Mouse (Mus musculus): ENCODE measurements at regions not wholly inside any gene's neighbourhood (a gene's known extent, or its start where the extent isn't known, plus 50 kb on each side); places are given as distances from the start of the nearest gene placed in this dataset.

DNA sequence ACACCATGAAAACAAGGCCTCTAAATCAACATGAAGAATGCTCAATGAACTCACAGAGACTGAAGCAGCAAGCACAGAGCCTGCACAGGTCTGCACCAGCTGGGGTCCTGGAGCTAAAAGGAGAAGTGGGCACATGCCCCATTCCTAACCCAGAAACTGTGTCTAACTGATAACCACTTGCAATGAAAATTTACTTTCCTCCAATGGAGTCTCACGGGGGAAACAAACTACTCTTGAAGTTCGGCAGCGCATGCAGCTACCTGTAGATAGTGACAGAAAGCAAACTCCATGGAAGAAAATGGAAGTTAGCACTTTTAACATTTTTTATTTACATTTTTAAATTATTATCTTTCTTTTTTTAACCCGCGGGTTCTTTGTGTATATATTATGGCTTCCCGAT is 76.8 kb upstream of the Akap6 start:
- no peak for DNase-seq (ENCODE audit: low read depth, low spot score)

DNA sequence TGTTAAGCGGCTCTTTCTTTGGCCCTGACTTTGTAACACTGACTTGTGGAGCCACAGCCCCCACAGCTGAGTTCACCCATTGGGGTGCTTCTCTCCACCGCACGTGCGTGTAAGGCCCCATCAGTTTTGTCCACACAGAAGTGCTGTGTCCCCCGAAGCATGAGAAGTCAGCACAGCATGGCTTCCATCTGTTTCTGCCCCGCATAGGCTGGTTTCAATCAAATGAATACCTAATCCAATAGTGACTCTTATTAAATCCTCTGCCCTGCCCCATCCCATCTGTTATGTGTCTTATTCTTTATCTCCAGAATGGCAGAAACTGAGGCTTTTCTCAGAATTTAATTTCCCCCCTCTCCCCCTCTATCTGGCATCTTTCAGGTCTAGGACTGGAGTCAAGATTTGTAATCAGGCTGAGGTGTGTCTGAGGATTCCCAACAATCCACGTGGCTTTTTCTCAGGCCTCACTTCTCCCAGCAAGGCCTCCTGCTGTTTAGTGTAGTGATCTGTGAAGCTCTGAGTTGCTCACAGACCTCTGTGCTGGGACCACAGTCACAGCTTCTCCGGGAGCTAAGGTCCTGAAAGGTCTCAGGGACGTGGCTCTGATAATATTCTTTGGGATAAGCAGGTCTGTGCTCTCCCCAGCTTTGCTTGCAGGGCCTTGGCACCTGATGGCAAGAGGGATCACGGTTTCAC is 75.6 kb upstream of the Akap6 start:
- DNase-seq (ENCODE audit: low read depth, low spot score) = no peak

DNA sequence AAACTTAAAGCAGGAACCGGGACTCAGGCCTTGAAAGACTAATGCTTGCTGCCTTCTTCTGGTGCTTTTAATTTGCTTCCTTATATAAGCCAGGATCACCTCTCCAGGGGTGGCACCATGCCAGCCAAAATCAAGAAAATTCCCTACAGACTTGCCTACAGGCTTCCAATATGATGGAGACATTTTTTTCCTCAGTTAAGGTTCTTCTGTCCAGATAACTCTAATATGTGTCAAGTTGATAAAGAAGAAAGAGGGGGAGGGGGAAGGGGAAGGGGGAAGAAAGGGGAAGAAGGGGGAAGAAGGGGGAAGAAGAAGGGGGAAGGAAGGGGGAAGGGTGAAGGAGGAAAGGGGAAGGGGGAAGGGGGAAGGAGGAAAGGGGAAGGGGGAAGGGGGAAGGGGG is 74.3 kb upstream of the Akap6 start:
- no peak for DNase-seq (ENCODE audit: low read depth, low spot score)

DNA sequence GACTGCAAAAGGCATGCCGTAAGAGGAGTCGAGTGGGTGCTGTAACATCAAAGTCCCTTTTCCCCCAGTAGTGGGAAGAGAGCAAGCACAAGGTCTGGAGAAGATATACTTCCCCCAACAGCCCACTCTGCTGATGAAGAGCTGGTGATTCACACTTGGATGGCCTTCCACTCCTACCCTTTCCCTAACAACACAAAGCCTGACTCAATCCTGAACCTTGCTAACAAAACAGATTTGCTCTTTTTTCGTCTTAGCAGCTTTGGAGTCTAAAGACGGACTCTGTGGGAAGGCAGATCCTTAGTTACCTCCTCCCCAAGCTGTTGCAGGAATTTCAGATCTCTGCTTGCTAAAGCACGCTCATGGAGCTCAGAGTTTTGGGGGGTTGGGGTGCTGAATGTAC is 70.4 kb upstream of the Akap6 start:
- no peak for DNase-seq (ENCODE audit: low read depth, low spot score)

DNA sequence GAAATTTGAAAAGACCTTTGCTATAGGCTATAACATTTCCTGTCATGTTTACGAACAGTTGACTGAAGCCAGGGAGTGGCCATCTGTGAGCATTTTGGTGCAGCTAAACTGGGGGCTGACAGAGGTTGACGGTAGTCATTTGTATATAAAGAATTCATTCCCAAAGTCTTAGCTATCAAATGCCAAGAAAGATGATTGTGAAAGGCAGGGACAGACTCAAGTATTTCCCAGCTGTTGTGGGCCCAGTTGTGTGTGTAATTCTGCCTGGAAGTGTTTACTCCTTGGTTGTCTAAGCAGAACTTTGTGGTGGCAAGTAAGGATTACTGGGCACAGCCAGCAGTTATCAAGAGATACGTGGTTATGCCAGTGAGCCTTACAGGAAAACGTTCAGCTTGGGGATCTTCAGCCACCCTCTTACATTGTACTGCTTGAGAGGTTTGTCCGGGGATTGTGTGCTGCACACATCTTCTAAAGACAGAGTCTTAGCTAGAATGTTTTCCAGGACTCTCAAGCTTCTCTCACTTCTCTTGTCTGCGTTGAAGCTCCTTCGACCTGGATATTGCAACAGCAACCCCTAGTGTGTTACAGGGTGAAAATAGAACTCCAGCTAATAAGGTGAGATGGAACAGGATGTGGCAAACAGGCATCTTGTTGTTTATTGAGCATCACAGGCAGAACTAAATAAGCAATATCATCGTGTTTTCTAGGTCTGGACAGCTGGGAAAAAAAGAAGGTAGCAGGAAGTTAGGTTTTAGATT is 63.9 kb upstream of the Akap6 start:
- no peak for DNase-seq (ENCODE audit: low read depth, low spot score)

DNA sequence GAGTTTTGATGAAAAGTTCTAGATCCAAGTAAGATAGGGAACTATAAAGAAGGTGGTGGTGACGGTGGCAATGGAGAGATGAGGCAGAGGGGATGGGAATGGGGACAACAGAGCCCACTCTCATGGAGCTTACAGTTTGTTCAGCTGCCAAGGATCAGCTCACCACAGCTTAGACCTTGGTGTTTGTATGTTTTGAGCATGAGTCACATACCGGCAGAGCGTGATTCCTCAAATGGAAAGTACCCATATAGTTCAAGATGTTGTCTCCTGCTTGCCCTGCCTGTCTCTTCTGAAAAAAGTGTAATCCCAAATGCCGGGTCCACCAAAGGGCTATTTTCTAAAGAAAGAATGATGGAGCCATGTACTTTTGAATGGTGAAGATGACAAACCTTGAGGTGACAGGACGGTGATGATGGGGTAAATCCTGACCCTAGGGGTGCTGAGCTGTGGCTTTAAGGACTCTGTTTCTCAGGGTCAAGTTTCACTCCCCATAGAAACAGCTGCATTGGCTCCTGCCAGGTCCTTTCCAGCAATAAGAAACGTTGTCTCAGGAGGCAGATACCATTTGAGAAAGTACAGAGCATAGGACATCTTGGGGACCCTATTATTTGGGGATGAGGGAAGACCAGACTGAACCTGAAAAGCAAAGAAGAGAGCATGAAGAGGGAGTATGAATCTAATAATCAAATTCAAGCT is 62.8 kb upstream of the Akap6 start:
- DNase-seq (ENCODE audit: low read depth, low spot score) = no peak

DNA sequence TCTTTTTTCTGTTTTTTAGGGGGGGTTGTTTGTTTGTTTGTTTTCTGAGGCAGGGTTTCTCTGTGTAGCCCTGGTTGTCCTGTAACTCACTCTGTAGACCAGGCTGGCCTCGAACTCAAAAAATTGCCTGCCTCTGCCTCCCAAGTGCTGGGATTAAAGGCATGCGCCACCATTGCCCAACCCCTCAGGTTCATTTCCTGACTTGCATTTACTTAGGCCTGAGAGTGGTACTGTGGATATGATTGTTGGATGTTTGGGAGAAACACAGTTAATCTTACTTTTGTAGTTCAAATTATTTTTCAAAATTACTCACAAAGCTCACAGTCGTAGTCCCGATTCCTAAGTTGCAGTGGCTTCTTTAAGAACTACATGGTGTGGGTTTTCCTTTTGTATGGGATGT is 62.3 kb upstream of the Akap6 start:
- no peak for DNase-seq (ENCODE audit: low read depth, low spot score)

DNA sequence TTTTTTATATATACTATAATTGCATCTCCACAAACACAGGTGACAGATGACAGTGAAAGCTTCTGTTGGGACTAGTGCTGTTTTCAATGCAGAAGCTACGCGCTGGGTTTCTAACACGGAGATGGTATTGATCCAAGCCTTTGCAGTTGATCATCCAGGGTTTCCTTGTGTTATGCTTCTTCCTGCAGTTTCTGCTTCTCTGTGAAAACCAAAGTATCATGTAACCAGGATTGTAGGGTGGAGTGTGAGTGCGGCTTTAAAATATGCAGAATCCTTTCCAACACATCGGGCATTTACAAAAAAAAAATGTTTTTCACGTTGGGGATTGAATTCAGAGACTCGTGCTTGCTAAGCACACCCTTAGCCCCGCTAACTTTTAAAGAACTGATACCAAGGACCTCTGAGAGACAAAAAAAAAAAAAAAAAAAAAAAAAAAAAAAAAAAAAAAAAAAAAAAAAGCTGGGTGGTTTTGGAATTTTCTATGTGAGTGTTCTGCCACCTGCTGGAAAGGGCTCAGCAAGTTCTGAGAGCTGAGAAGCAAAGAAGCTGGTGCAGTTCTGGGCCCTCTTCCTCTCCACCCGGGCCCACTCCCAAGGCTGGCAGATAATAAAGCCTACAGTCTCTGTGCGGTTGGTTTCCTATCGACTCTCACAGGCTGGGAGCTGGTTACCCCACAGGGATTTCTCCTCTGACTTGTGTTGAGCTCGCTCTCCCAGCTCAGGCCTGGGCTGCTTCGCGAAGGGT is 61.5 kb upstream of the Akap6 start:
- peak; percentile 33 for DNase-seq (ENCODE audit: low read depth, low spot score)

DNA sequence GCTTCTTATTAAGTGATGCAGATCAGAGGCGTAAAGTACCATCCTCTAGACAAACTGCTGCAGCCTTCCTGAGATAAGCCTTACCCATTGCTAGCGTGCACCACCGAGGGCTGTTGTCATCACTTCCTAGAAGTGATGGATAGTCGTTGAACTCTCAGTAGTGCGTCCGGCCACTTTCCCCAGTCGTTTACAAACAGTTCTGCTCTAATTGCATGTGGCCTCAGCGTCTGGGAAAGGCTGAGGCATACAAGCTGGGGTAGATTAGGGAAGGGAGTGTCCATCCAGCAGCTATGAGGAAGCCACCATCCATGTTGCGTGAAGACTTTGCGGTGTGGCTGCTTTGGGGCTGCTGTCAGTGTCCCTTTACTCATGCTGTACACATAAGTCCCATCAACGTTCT is 60.7 kb upstream of the Akap6 start:
- DNase-seq (ENCODE audit: low read depth, low spot score) = no peak

DNA sequence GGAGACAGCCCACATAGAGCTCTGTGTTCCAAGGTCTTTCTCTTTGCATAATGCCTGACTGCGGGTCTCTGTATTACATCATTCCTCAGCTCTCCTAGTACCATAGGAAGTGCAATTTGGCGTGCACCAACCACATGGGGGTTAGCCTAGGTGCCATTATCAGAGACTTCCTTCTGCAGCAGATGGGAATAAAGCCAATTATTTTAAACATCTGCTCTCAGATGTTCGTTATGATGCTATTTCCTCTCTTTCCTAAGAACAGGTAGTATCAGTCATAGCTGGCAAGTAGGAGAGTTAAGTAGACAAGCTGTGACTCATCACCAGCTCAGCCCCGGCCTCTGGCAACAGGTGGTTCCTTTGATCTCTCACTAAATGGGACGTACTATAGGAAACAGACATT is 55.1 kb upstream of the Akap6 start:
- DNase-seq (ENCODE audit: low read depth, low spot score) = no peak
